Mouse (Mus musculus): Measurements from ENCODE around the gene Gm6370. TPM values are rescaled to one million over a fixed set of nuclear protein-coding genes. Genes with fewer than 3 reads are reported as not detected.

Gene Gm6370
- total and polyA plus RNA-seq, 3 experiments: not detected

- H3K4me3 ChIP-seq (replicated peaks in 1 of 3; ENCODE audit: low read depth in 2 of 3, low read length in 2 of 3, poor library complexity in 1 of 3): no peak overlapping the region
- no peak overlapping the region for H3K27ac ChIP-seq (ENCODE audit: insufficient read depth, low read depth)
- H3K36me3 ChIP-seq (replicated peaks in 1 of 2; ENCODE audit: control insufficient read depth in 1 of 2, insufficient read depth in 1 of 2, low read length in 1 of 2): no peaks in the 10 kb centered on the region
- TF ChIP-seq ZMIZ1 (IDR thresholded peaks at IDR 0.05; ENCODE audit: low read depth, low read length) (no peak), ETS1 (conservative IDR thresholded peaks at IDR 0.05; ENCODE audit: low read depth, low read length) (no peak), JUN (IDR thresholded peaks at IDR 0.05; ENCODE audit: insufficient read depth, low read depth, low read length) (no peak), GABPA (IDR thresholded peaks at IDR 0.05; ENCODE audit: insufficient replicate concordance, low read depth, low read length) (no peak), BHLHE40 (IDR thresholded peaks at IDR 0.05; ENCODE audit: low read depth, low read length) (no peak), ZKSCAN1 (IDR thresholded peaks at IDR 0.05; ENCODE audit: borderline replicate concordance, low read depth, low read length) (no peak), RCOR1 (conservative IDR thresholded peaks at IDR 0.05; ENCODE audit: low read depth, low read length) (no peak), POLR2AphosphoS2 (IDR thresholded peaks at IDR 0.05; ENCODE audit: low read depth, low read length) (no peak), SMC3 (IDR thresholded peaks at IDR 0.05; ENCODE audit: low read depth, low read length) (no peak), MAZ (IDR thresholded peaks at IDR 0.05; ENCODE audit: low read depth, low read length) (no peak), E2F4 (IDR thresholded peaks at IDR 0.05; ENCODE audit: insufficient replicate concordance, low read depth, low read length) (no peak), KAT2A (IDR thresholded peaks at IDR 0.05; ENCODE audit: insufficient replicate concordance, low read length) (no peak), JUND (conservative IDR thresholded peaks at IDR 0.05; ENCODE audit: low read depth, low read length) (no peak)
- in situ Hi-C loops (cut with MboI; ENCODE audit: low pct_ligation_motif_present, low pct_unique_long_range_greater_than_20kb, low sequenced_read_pairs) (loop anchor here (25.0 kb wide), 1 partner anchor 281 kb away; the partner anchor contains the start of gene 1700001J03Rik), dilution Hi-C loops (cut with MboI; ENCODE audit: extremely low pct_ligation_motif_present, extremely low pct_unique_long_range_greater_than_20kb, low sequenced_read_pairs) (no loop called here)
- no peaks in the 10 kb centered on the region for H3K79me2 ChIP-seq (replicated peaks; ENCODE audit: control insufficient read depth, extremely low read depth, insufficient read depth, poor library complexity, severe bottlenecking)
- no peaks in the 10 kb centered on the region for H3K9me3 ChIP-seq (replicated peaks; ENCODE audit: low read length)
- no peak overlapping the region for H3K9ac ChIP-seq (ENCODE audit: insufficient read depth, low read depth)
- no peak overlapping the region for H3K4me2 ChIP-seq (ENCODE audit: insufficient read depth, low read depth, poor library complexity, severe bottlenecking)
- no peak for DNase-seq (ENCODE audit: extremely low read depth)
- peaks cover 73% of the 10 kb centered on the region for H3K27me3 ChIP-seq (replicated peaks)
- peaks cover 2% of the 10 kb centered on the region in 2 experiments; a peak in 2 of 4 replicates for H3K4me1 ChIP-seq (ENCODE audit: control insufficient read depth in 1 of 2, insufficient read depth in 2 of 2)
These were observed 22.9 kb upstream of the Gm6370 start for GRCm38 (mm10) chr5:146468311-146468710.

DNA sequence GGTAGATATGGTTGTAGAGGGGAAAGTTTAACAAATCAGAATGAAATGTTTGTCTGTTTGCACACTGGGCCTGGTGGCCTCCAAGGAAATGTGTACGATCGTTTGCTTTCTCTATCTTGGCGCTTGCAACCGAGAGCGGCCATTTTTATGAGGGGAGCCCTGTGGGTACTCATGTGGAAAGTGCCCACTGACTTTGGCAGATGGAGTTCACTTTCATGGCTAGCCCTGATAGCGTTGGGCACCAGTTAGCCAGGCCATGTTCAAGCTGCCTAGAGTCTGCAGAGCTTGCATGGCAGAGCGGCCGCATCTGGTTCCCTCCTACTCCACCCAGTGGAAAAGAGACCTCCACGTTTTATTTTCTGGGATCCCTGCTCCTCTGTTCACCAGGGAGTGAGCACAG lies 20.3 kb upstream of the Gm6370 start:
- peaks cover 79% of the 10 kb centered on the region for H3K27me3 ChIP-seq (replicated peaks)
- no peak overlapping the region for H3K4me3 ChIP-seq (replicated peaks in 1 of 3; ENCODE audit: low read depth in 2 of 3, low read length in 2 of 3, poor library complexity in 1 of 3)
- dilution Hi-C loops (cut with MboI; ENCODE audit: extremely low pct_ligation_motif_present, extremely low pct_unique_long_range_greater_than_20kb, low sequenced_read_pairs): no loop called here
- no peak overlapping the region for H3K9ac ChIP-seq (ENCODE audit: insufficient read depth, low read depth)
- no peak for DNase-seq (ENCODE audit: extremely low read depth)
- H3K36me3 ChIP-seq (replicated peaks in 1 of 2; ENCODE audit: control insufficient read depth in 1 of 2, insufficient read depth in 1 of 2, low read length in 1 of 2): no peaks in the 10 kb centered on the region
- H3K9me3 ChIP-seq (replicated peaks; ENCODE audit: low read length): no peaks in the 10 kb centered on the region
- no peak overlapping the region for H3K27ac ChIP-seq (ENCODE audit: insufficient read depth, low read depth)
- H3K4me1 ChIP-seq (ENCODE audit: control insufficient read depth in 1 of 2, insufficient read depth in 2 of 2): peaks cover 2% of the 10 kb centered on the region in 2 experiments; a peak in 2 of 4 replicates
- no peaks in the 10 kb centered on the region for H3K79me2 ChIP-seq (replicated peaks; ENCODE audit: control insufficient read depth, extremely low read depth, insufficient read depth, poor library complexity, severe bottlenecking)
- TF ChIP-seq POLR2A (IDR thresholded peaks at IDR 0.05; ENCODE audit: low read depth, low read length) (no peak), MAFK (IDR thresholded peaks at IDR 0.05; ENCODE audit: insufficient replicate concordance, low read length) (no peak), NRF1 (IDR thresholded peaks at IDR 0.05; ENCODE audit: low read depth, low read length) (no peak), TCF12 (IDR thresholded peaks at IDR 0.05; ENCODE audit: low read depth, low read length) (no peak), MYC (IDR thresholded peaks at IDR 0.05; ENCODE audit: low read depth, low read length) (no peak), ZMIZ1 (IDR thresholded peaks at IDR 0.05; ENCODE audit: low read depth, low read length) (no peak), MAX (IDR thresholded peaks at IDR 0.05; ENCODE audit: low read length) (no peak), TBP (conservative IDR thresholded peaks at IDR 0.05; ENCODE audit: low read depth, low read length) (no peak), ETS1 (conservative IDR thresholded peaks at IDR 0.05; ENCODE audit: low read depth, low read length) (no peak), JUN (IDR thresholded peaks at IDR 0.05; ENCODE audit: insufficient read depth, low read depth, low read length) (no peak), CHD2 (IDR thresholded peaks at IDR 0.05; ENCODE audit: low read length) (no peak), NELFE (IDR thresholded peaks at IDR 0.05; ENCODE audit: low read depth, low read length) (no peak), RAD21 (IDR thresholded peaks at IDR 0.05; ENCODE audit: low read depth, low read length) (no peak)
- H3K4me2 ChIP-seq (ENCODE audit: insufficient read depth, low read depth, poor library complexity, severe bottlenecking): no peak overlapping the region
- in situ Hi-C loops (cut with MboI; ENCODE audit: low pct_ligation_motif_present, low pct_unique_long_range_greater_than_20kb, low sequenced_read_pairs): loop anchor here (10.0 to 25.0 kb wide), 2 partner anchors 136 to 284 kb away; partner anchors contain the start of gene 1700001J03Rik

Measured in CH12.LX (cell line).